In genomic region chr10:14725671-14726070, GRCm38 (mm10) we compare ENCODE assay signal across 29 mouse cellular contexts. TPM values are rescaled to one million over a fixed set of nuclear protein-coding genes. Genes with fewer than 3 reads are reported as not detected.
DNase-seq lines count a peak whose midpoint lies in the region; ATAC-seq and TF ChIP-seq lines count a peak whose summit lies in the region.
"Had no signal": no experiment of that assay in that cellular context is flagged by ENCODE, and none has a peak within 500 bp of the region (broad histone marks: within the 10 kb centered on the region; RNA-seq: fewer than 3 reads in every experiment).

No protein-coding gene starts in this region.

- no peak for TF ChIP-seq EP300 in CH12.LX (IDR thresholded peaks at IDR 0.05; ENCODE audit: low read length)

- no peak for ATAC-seq in intestine, postnatal 0 days
- ATAC-seq in hindbrain, embryonic 16.5 days = no peak
- ATAC-seq: CD4-positive, CD25-positive, alpha-beta regulatory T cell, adult 4 months; forebrain, embryonic 15.5 days had no signal

- in situ Hi-C loops in CH12.LX (cut with MboI; ENCODE audit: low pct_ligation_motif_present, low pct_unique_long_range_greater_than_20kb, low sequenced_read_pairs) = no loop called here

- no peak for TF ChIP-seq POLR2A in CH12.LX (IDR thresholded peaks at IDR 0.05; ENCODE audit: low read depth, low read length)
- no peak for TF ChIP-seq POLR2A in brain, embryonic 14.5 days (IDR thresholded peaks at IDR 0.05; ENCODE audit: borderline replicate concordance, extremely low read depth, insufficient read depth, insufficient read length, poor library complexity, severe bottlenecking)
- TF ChIP-seq POLR2A in kidney, adult 2 months (IDR thresholded peaks at IDR 0.05; ENCODE audit: low read depth, low read length) = no peak

- no peaks in the 10 kb centered on the region for H3K36me3 ChIP-seq in CH12.LX (replicated peaks in 1 of 2; ENCODE audit: control insufficient read depth in 1 of 2, insufficient read depth in 1 of 2, low read length in 1 of 2)
- H3K36me3 ChIP-seq in intestine, postnatal 0 days (ENCODE audit: control insufficient read depth, insufficient read depth) = no peaks in the 10 kb centered on the region
- no peaks in the 10 kb centered on the region for H3K36me3 ChIP-seq in kidney, adult 2 months (ENCODE audit: control insufficient read depth, insufficient read depth, low read length)
- H3K36me3 ChIP-seq in hindbrain, embryonic 16.5 days (ENCODE audit: control insufficient read depth, insufficient read depth, low read length) = no peaks in the 10 kb centered on the region
- H3K36me3 ChIP-seq: embryonic facial prominence, embryonic 12.5 days; forebrain, embryonic 15.5 days; hindbrain, embryonic 12.5 days; midbrain, embryonic 10.5 days; neural tube, embryonic 13.5 days had no signal

- 68% methylated on average over 9 of the region's 9 CpGs for WGBS in intestine, postnatal 0 days
- 69% methylated on average over 9 of the region's 9 CpGs for WGBS in kidney, adult 2 months
- 58% methylated on average over 9 of the region's 9 CpGs for WGBS in hindbrain, embryonic 16.5 days

- H3K27me3 ChIP-seq in CH12.LX (replicated peaks) = no peaks in the 10 kb centered on the region
- no peaks in the 10 kb centered on the region for H3K27me3 ChIP-seq in intestine, postnatal 0 days (replicated peaks; ENCODE audit: control insufficient read depth, insufficient read depth, low read length)
- no peaks in the 10 kb centered on the region for H3K27me3 ChIP-seq in kidney, adult 2 months (replicated peaks; ENCODE audit: control insufficient read depth, insufficient read depth, low read length)
- H3K27me3 ChIP-seq in hindbrain, embryonic 16.5 days (replicated peaks; ENCODE audit: control insufficient read depth, insufficient read depth, low read length) = no peaks in the 10 kb centered on the region
- H3K27me3 ChIP-seq: embryonic facial prominence, embryonic 12.5 days; forebrain, embryonic 15.5 days; hindbrain, embryonic 12.5 days; neural tube, embryonic 13.5 days had no signal

- DNase-seq in CH12.LX (ENCODE audit: extremely low read depth) = peak; percentile 11
- peak; percentile 6 for DNase-seq in brain, embryonic 14.5 days (ENCODE audit: low read depth)
- DNase-seq in layer of hippocampus, adult 9-11 months = peak; percentile 74
- DNase-seq in right cerebral cortex, postnatal 10 days (ENCODE audit: low spot score in 2 of 2) = peak; percentile 28 to 59
- no peak for DNase-seq in kidney, adult 2 months
- DNase-seq: adrenal gland, postnatal 14 days; cerebellum, adult 2 months; gastrocnemius, postnatal 25 days; lung, adult 2 months; lung, postnatal 4 days; spleen, adult 18-20 months had no signal

- no peaks in the 10 kb centered on the region for H3K9me3 ChIP-seq in CH12.LX (replicated peaks; ENCODE audit: low read length)
- no peaks in the 10 kb centered on the region for H3K9me3 ChIP-seq in intestine, postnatal 0 days (ENCODE audit: control insufficient read depth)
- H3K9me3 ChIP-seq in hindbrain, embryonic 16.5 days (ENCODE audit: control insufficient read depth, low read length) = no peaks in the 10 kb centered on the region
- H3K9me3 ChIP-seq: embryonic facial prominence, embryonic 12.5 days; forebrain, embryonic 15.5 days; hindbrain, embryonic 12.5 days; midbrain, embryonic 10.5 days; neural tube, embryonic 13.5 days had no signal

- H3K4me2 ChIP-seq in CH12.LX (ENCODE audit: insufficient read depth, low read depth, poor library complexity, severe bottlenecking) = 0 out of 2 replicates have a peak overlapping the region, but pooled peaks have one; percentile 24
- no peak overlapping the region for H3K4me2 ChIP-seq in intestine, postnatal 0 days (replicated peaks; ENCODE audit: low read depth)
- no peak overlapping the region for H3K4me2 ChIP-seq in hindbrain, embryonic 16.5 days (ENCODE audit: low read length)
- H3K4me2 ChIP-seq: embryonic facial prominence, embryonic 12.5 days; forebrain, embryonic 15.5 days; hindbrain, embryonic 12.5 days; neural tube, embryonic 13.5 days had no signal

- H3K27ac ChIP-seq in CH12.LX (ENCODE audit: insufficient read depth, low read depth) = no peak overlapping the region
- no peak overlapping the region for H3K27ac ChIP-seq in intestine, postnatal 0 days (ENCODE audit: low read depth, low read length)
- H3K27ac ChIP-seq in kidney, adult 2 months (ENCODE audit: insufficient read depth, low read depth, low read length) = no peak overlapping the region
- H3K27ac ChIP-seq in hindbrain, embryonic 16.5 days (ENCODE audit: low read depth, low read length) = no peak overlapping the region
- H3K27ac ChIP-seq: embryonic facial prominence, embryonic 12.5 days; forebrain, embryonic 15.5 days; hindbrain, embryonic 12.5 days; kidney, postnatal 0 days; midbrain, embryonic 10.5 days; neural tube, embryonic 13.5 days had no signal

- H3K4me1 ChIP-seq in CH12.LX (ENCODE audit: control insufficient read depth in 1 of 2, insufficient read depth in 2 of 2) = 0 out of 4 replicates have a peak, but pooled peaks cover 0 to 2% of the 10 kb centered on the region in 2 experiments
- no peaks in the 10 kb centered on the region for H3K4me1 ChIP-seq in intestine, postnatal 0 days (replicated peaks; ENCODE audit: control insufficient read depth, insufficient read depth, low read length)
- no peaks in the 10 kb centered on the region for H3K4me1 ChIP-seq in kidney, adult 2 months (ENCODE audit: control insufficient read depth, insufficient read depth, low read length)
- no peaks in the 10 kb centered on the region for H3K4me1 ChIP-seq in hindbrain, embryonic 16.5 days (ENCODE audit: control insufficient read depth, insufficient read depth, low read depth, low read length)
- H3K4me1 ChIP-seq: embryonic facial prominence, embryonic 12.5 days; forebrain, embryonic 15.5 days; hindbrain, embryonic 12.5 days; midbrain, embryonic 10.5 days; neural tube, embryonic 13.5 days had no signal

- no peak for TF ChIP-seq CTCF in CH12.LX (conservative IDR thresholded peaks at IDR 0.05 in 1 of 2, IDR thresholded peaks at IDR 0.05 in 1 of 2; ENCODE audit: low read depth in 2 of 2, low read length in 2 of 2)
- no peak for TF ChIP-seq CTCF in brain, embryonic 14.5 days (IDR thresholded peaks at IDR 0.05; ENCODE audit: borderline replicate concordance, extremely low read depth, insufficient read depth, insufficient read length)
- no peak for TF ChIP-seq CTCF in intestine, postnatal 0 days (IDR thresholded peaks at IDR 0.05; ENCODE audit: low read depth)
- TF ChIP-seq CTCF in kidney, adult 2 months (conservative IDR thresholded peaks at IDR 0.05; ENCODE audit: insufficient read depth, insufficient read length, low read depth, low read length) = no peak

- dilution Hi-C loops in CH12.LX (cut with MboI; ENCODE audit: extremely low pct_ligation_motif_present, extremely low pct_unique_long_range_greater_than_20kb, low sequenced_read_pairs) = no loop called here

- H3K4me3 ChIP-seq in CH12.LX (replicated peaks in 1 of 3; ENCODE audit: low read depth in 2 of 3, low read length in 2 of 3, poor library complexity in 1 of 3) = no peak overlapping the region
- no peak overlapping the region for H3K4me3 ChIP-seq in intestine, postnatal 0 days (ENCODE audit: low read depth, low read length)
- H3K4me3 ChIP-seq in kidney, adult 2 months (ENCODE audit: insufficient read depth, low read depth, low read length) = no peak overlapping the region
- H3K4me3 ChIP-seq in hindbrain, embryonic 16.5 days (ENCODE audit: low read length) = no peak overlapping the region
- H3K4me3 ChIP-seq: embryonic facial prominence, embryonic 12.5 days; forebrain, embryonic 15.5 days; hindbrain, embryonic 12.5 days; midbrain, embryonic 10.5 days; neural tube, embryonic 13.5 days had no signal

- no peak overlapping the region for H3K9ac ChIP-seq in CH12.LX (ENCODE audit: insufficient read depth, low read depth)
- no peak overlapping the region for H3K9ac ChIP-seq in intestine, postnatal 0 days (ENCODE audit: low read depth, low read length)
- no peak overlapping the region for H3K9ac ChIP-seq in hindbrain, embryonic 16.5 days (ENCODE audit: low read depth, low read length)
- H3K9ac ChIP-seq: embryonic facial prominence, embryonic 12.5 days; forebrain, embryonic 15.5 days; hindbrain, embryonic 12.5 days; neural tube, embryonic 13.5 days had no signal

- no peaks in the 10 kb centered on the region for H3K79me2 ChIP-seq in CH12.LX (replicated peaks; ENCODE audit: control insufficient read depth, extremely low read depth, insufficient read depth, poor library complexity, severe bottlenecking)

- no peak for TF ChIP-seq RAD21 in CH12.LX (IDR thresholded peaks at IDR 0.05; ENCODE audit: low read depth, low read length)

TF ChIP-seq in CH12.LX, 34 proteins besides CTCF, POLR2A, EP300 and RAD21:
- TF ChIP-seq TBP (conservative IDR thresholded peaks at IDR 0.05; ENCODE audit: low read depth, low read length) = no peak
- no peak for TF ChIP-seq E2F4 (IDR thresholded peaks at IDR 0.05; ENCODE audit: insufficient replicate concordance, low read depth, low read length)

RNA-seq across cellular contexts. Expression of gene Gje1, which starts 7.7 kb away (rescaled TPM):
- not detected in 2 replicates for total RNA-seq in CH12.LX (2012; rRNA removed)
- total RNA-seq in CH12.LX (2014; rRNA removed) = not detected in 2 replicates
- not detected in 2 replicates for polyA plus RNA-seq in CH12.LX (2012; ENCODE audit: insufficient read length, low read depth)
- not detected in 2 replicates for polyA plus RNA-seq in brain, embryonic 14.5 days (2012; rRNA removed)
- not detected in 2 replicates for polyA plus RNA-seq in intestine, postnatal 0 days (2015; fragmentation: Nextera tagmentation; extraction: Ambion mirVana)
- not detected in 2 replicates for polyA plus RNA-seq in kidney, adult 2 months (2012; rRNA removed)
- polyA plus RNA-seq in hindbrain, embryonic 16.5 days (2015; fragmentation: Nextera tagmentation; extraction: Ambion mirVana) = not detected in 2 replicates
- total RNA-seq: adrenal gland, postnatal 14 days; gastrocnemius, postnatal 25 days; left cerebral cortex, postnatal 36 days; liver, adult 2 months; MEL; monocyte, adult 5-6 weeks had no signal
- polyA plus RNA-seq: CD4-positive, CD25-positive, alpha-beta regulatory T cell, adult 4 months; cerebellum, adult 2 months; cortical plate, adult 2 months; forebrain, embryonic 15.5 days; heart, postnatal 0 days; hindbrain, embryonic 12.5 days; intestine, embryonic 14.5 days; kidney, postnatal 0 days; liver, adult 2 months; lung, adult 2 months; midbrain, embryonic 10.5 days; neural tube, embryonic 13.5 days; stomach, embryonic 14.5 days; thymus, postnatal 0 days had no signal

RNA-seq across cellular contexts. Expression of gene Nmbr, which starts 20.3 kb away (rescaled TPM):
- 0.25 TPM in 1 of 2 replicates, not detected in the other for total RNA-seq in CH12.LX (2012; rRNA removed)
- 0.36 and 0.58 TPM in 2 replicates for total RNA-seq in CH12.LX (2014; rRNA removed)
- polyA plus RNA-seq in CH12.LX (2012; ENCODE audit: insufficient read length, low read depth) = 0.26 TPM in 1 of 2 replicates, not detected in the other
- 1.1 and 1.2 TPM in 2 replicates for polyA plus RNA-seq in brain, embryonic 14.5 days (2012; rRNA removed)
- 0.37 TPM in 1 of 2 replicates, not detected in the other for polyA plus RNA-seq in intestine, postnatal 0 days (2015; fragmentation: Nextera tagmentation; extraction: Ambion mirVana)
- polyA plus RNA-seq in kidney, adult 2 months (2012; rRNA removed) = 0.38 TPM in 1 of 2 replicates, not detected in the other
- 2.5 and 3.0 TPM in 2 replicates for polyA plus RNA-seq in hindbrain, embryonic 16.5 days (2015; fragmentation: Nextera tagmentation; extraction: Ambion mirVana)
- total RNA-seq: adrenal gland, postnatal 14 days; monocyte, adult 5-6 weeks had no signal
- polyA plus RNA-seq: CD4-positive, CD25-positive, alpha-beta regulatory T cell, adult 4 months; liver, adult 2 months had no signal

RNA-seq across cellular contexts. Expression of gene Vta1, which starts 20.3 kb away (rescaled TPM):
- 49.8 and 50.0 TPM in 2 replicates for total RNA-seq in CH12.LX (2012; rRNA removed)
- total RNA-seq in CH12.LX (2014; rRNA removed) = 82.1 and 97.9 TPM in 2 replicates
- 79.6 and 91.7 TPM in 2 replicates for polyA plus RNA-seq in CH12.LX (2012; ENCODE audit: insufficient read length, low read depth)
- polyA plus RNA-seq in brain, embryonic 14.5 days (2012; rRNA removed) = 127 and 159 TPM in 2 replicates
- 82.4 and 90.9 TPM in 2 replicates for polyA plus RNA-seq in intestine, postnatal 0 days (2015; fragmentation: Nextera tagmentation; extraction: Ambion mirVana)
- polyA plus RNA-seq in kidney, adult 2 months (2012; rRNA removed) = 77.7 and 82.5 TPM in 2 replicates
- polyA plus RNA-seq in hindbrain, embryonic 16.5 days (2015; fragmentation: Nextera tagmentation; extraction: Ambion mirVana) = 177 and 196 TPM in 2 replicates
